Mouse (Mus musculus): ENCODE measurements around the gene Tppp3. TPM values are rescaled to one million over a fixed set of nuclear protein-coding genes. Genes with fewer than 3 reads are reported as not detected.

Tppp3 gene
- polyA plus RNA-seq, 1 experiment from 2014 or later = 18.3 TPM

GRCm38 (mm10) chr8:105448188-105448587 lies 23.1 kb downstream of the Tppp3 start:
- no peak for ATAC-seq (ENCODE audit: low FRiP score, low TSS enrichment)
- Histone ChIP-seq H3K4me3 (ENCODE audit: low read length) (no peak overlapping the region), H3K9me3 (ENCODE audit: control insufficient read depth, low read length) (no peaks in the 10 kb centered on the region), H3K9ac (ENCODE audit: low read depth, low read length) (no peak overlapping the region), H3K27me3 (ENCODE audit: control insufficient read depth, insufficient read depth, low read length) (no peaks in the 10 kb centered on the region), H3K36me3 (ENCODE audit: control insufficient read depth, insufficient read depth, low read length) (no peaks in the 10 kb centered on the region), H3K4me2 (replicated peaks; ENCODE audit: low read depth, low read length) (no peak overlapping the region), H3K27ac (ENCODE audit: low read depth, low read length) (no peak overlapping the region), H3K4me1 (ENCODE audit: control insufficient read depth, insufficient read depth, low read length) (no peaks in the 10 kb centered on the region)
- 90% methylated on average over 3 of the region's 3 CpGs for WGBS

- Histone ChIP-seq H3K4me2 (replicated peaks; ENCODE audit: low read depth, low read length) (no peak overlapping the region), H3K9me3 (ENCODE audit: control insufficient read depth, low read length) (no peaks in the 10 kb centered on the region), H3K27me3 (ENCODE audit: control insufficient read depth, insufficient read depth, low read length) (no peaks in the 10 kb centered on the region), H3K4me3 (ENCODE audit: low read length) (no peak overlapping the region), H3K4me1 (ENCODE audit: control insufficient read depth, insufficient read depth, low read length) (no peaks in the 10 kb centered on the region), H3K27ac (ENCODE audit: low read depth, low read length) (no peak overlapping the region), H3K9ac (ENCODE audit: low read depth, low read length) (no peak overlapping the region), H3K36me3 (ENCODE audit: control insufficient read depth, insufficient read depth, low read length) (no peaks in the 10 kb centered on the region)
- 24% methylated on average over 4 of the region's 4 CpGs for WGBS
- 0 out of 2 replicates have a peak, but pooled peaks have one; percentile 28 for ATAC-seq (ENCODE audit: low FRiP score, low TSS enrichment)
Observed at GRCm38 (mm10) chr8:105446127-105446552, 25.2 kb downstream of the Tppp3 start.

- Histone ChIP-seq H3K4me3 (ENCODE audit: low read length) (no peak overlapping the region), H3K36me3 (ENCODE audit: control insufficient read depth, insufficient read depth, low read length) (no peaks in the 10 kb centered on the region), H3K4me2 (replicated peaks; ENCODE audit: low read depth, low read length) (no peak overlapping the region), H3K27ac (ENCODE audit: low read depth, low read length) (0 out of 2 replicates have a peak overlapping the region, but pooled peaks have one; percentile 6), H3K27me3 (ENCODE audit: control insufficient read depth, insufficient read depth, low read length) (no peaks in the 10 kb centered on the region), H3K9ac (ENCODE audit: low read depth, low read length) (no peak overlapping the region), H3K9me3 (ENCODE audit: control insufficient read depth, low read length) (no peaks in the 10 kb centered on the region), H3K4me1 (ENCODE audit: control insufficient read depth, insufficient read depth, low read length) (no peaks in the 10 kb centered on the region)
- ATAC-seq (ENCODE audit: low FRiP score, low TSS enrichment) = peak; percentile 73; the same call in 1 of the 2 replicates
- 43% methylated on average over 11 of the region's 11 CpGs for WGBS
Observed at GRCm38 (mm10) chr8:105445296-105446126, 25.8 kb downstream of the Tppp3 start.

GRCm38 (mm10) chr8:105442661-105443060 lies 28.7 kb downstream of the Tppp3 start:
- ATAC-seq (ENCODE audit: low FRiP score, low TSS enrichment) = no peak
- Histone ChIP-seq H3K4me2 (replicated peaks; ENCODE audit: low read depth, low read length) (no peak overlapping the region), H3K4me3 (ENCODE audit: low read length) (no peak overlapping the region), H3K4me1 (ENCODE audit: control insufficient read depth, insufficient read depth, low read length) (no peaks in the 10 kb centered on the region), H3K36me3 (ENCODE audit: control insufficient read depth, insufficient read depth, low read length) (no peaks in the 10 kb centered on the region), H3K9me3 (ENCODE audit: control insufficient read depth, low read length) (no peaks in the 10 kb centered on the region), H3K9ac (ENCODE audit: low read depth, low read length) (no peak overlapping the region), H3K27me3 (ENCODE audit: control insufficient read depth, insufficient read depth, low read length) (no peaks in the 10 kb centered on the region), H3K27ac (ENCODE audit: low read depth, low read length) (no peak overlapping the region)
- WGBS = 85% methylated on average over 5 of the region's 5 CpGs

GRCm38 (mm10) chr8:105441433-105441832 lies 29.9 kb downstream of the Tppp3 start:
- Histone ChIP-seq H3K9me3 (ENCODE audit: control insufficient read depth, low read length) (no peaks in the 10 kb centered on the region), H3K4me1 (ENCODE audit: control insufficient read depth, insufficient read depth, low read length) (no peaks in the 10 kb centered on the region), H3K36me3 (ENCODE audit: control insufficient read depth, insufficient read depth, low read length) (no peaks in the 10 kb centered on the region), H3K9ac (ENCODE audit: low read depth, low read length) (no peak overlapping the region), H3K27me3 (ENCODE audit: control insufficient read depth, insufficient read depth, low read length) (no peaks in the 10 kb centered on the region), H3K27ac (ENCODE audit: low read depth, low read length) (no peak overlapping the region), H3K4me2 (replicated peaks; ENCODE audit: low read depth, low read length) (no peak overlapping the region), H3K4me3 (ENCODE audit: low read length) (no peak overlapping the region)
- no peak for ATAC-seq (ENCODE audit: low FRiP score, low TSS enrichment)
- 14% methylated on average over 6 of the region's 6 CpGs for WGBS

GRCm38 (mm10) chr8:105438865-105439264 lies 32.5 kb downstream of the Tppp3 start:
- no peak overlapping the region for H3K4me3 ChIP-seq (ENCODE audit: low read length)
- WGBS = 48% methylated on average over 5 of the region's 5 CpGs
- H3K4me2 ChIP-seq (replicated peaks; ENCODE audit: low read depth, low read length) = no peak overlapping the region
- no peak overlapping the region for H3K27ac ChIP-seq (ENCODE audit: low read depth, low read length)
- no peak overlapping the region for H3K9ac ChIP-seq (ENCODE audit: low read depth, low read length)
- H3K36me3 ChIP-seq (ENCODE audit: control insufficient read depth, insufficient read depth, low read length) = no peaks in the 10 kb centered on the region
- no peaks in the 10 kb centered on the region for H3K4me1 ChIP-seq (ENCODE audit: control insufficient read depth, insufficient read depth, low read length)
- no peak for ATAC-seq (ENCODE audit: low FRiP score, low TSS enrichment)
- no peaks in the 10 kb centered on the region for H3K9me3 ChIP-seq (ENCODE audit: control insufficient read depth, low read length)
- H3K27me3 ChIP-seq (ENCODE audit: control insufficient read depth, insufficient read depth, low read length) = no peaks in the 10 kb centered on the region

- Histone ChIP-seq H3K4me3 (ENCODE audit: low read length) (no peak overlapping the region), H3K27ac (ENCODE audit: low read depth, low read length) (no peak overlapping the region), H3K27me3 (ENCODE audit: control insufficient read depth, insufficient read depth, low read length) (no peaks in the 10 kb centered on the region), H3K4me2 (replicated peaks; ENCODE audit: low read depth, low read length) (no peak overlapping the region), H3K36me3 (ENCODE audit: control insufficient read depth, insufficient read depth, low read length) (no peaks in the 10 kb centered on the region), H3K9ac (ENCODE audit: low read depth, low read length) (no peak overlapping the region), H3K9me3 (ENCODE audit: control insufficient read depth, low read length) (no peaks in the 10 kb centered on the region), H3K4me1 (ENCODE audit: control insufficient read depth, insufficient read depth, low read length) (no peaks in the 10 kb centered on the region)
- ATAC-seq (ENCODE audit: low FRiP score, low TSS enrichment) = no peak
- WGBS = 81% methylated on average over 5 of the region's 5 CpGs
Observed at GRCm38 (mm10) chr8:105437078-105437748, 34.1 kb downstream of the Tppp3 start.

GRCm38 (mm10) chr8:105436218-105436617 lies 35.1 kb downstream of the Tppp3 start:
- no peaks in the 10 kb centered on the region for H3K27me3 ChIP-seq (ENCODE audit: control insufficient read depth, insufficient read depth, low read length)
- ATAC-seq (ENCODE audit: low FRiP score, low TSS enrichment) = no peak

GRCm38 (mm10) chr8:105434136-105434535 lies 37.2 kb downstream of the Tppp3 start:
- Histone ChIP-seq H3K27me3 (ENCODE audit: control insufficient read depth, insufficient read depth, low read length) (no peaks in the 10 kb centered on the region), H3K4me3 (ENCODE audit: low read length) (no peak overlapping the region), H3K36me3 (ENCODE audit: control insufficient read depth, insufficient read depth, low read length) (no peaks in the 10 kb centered on the region), H3K9ac (ENCODE audit: low read depth, low read length) (no peak overlapping the region), H3K4me2 (replicated peaks; ENCODE audit: low read depth, low read length) (no peak overlapping the region), H3K27ac (ENCODE audit: low read depth, low read length) (no peak overlapping the region), H3K4me1 (ENCODE audit: control insufficient read depth, insufficient read depth, low read length) (no peaks in the 10 kb centered on the region), H3K9me3 (ENCODE audit: control insufficient read depth, low read length) (no peaks in the 10 kb centered on the region)
- no peak for ATAC-seq (ENCODE audit: low FRiP score, low TSS enrichment)
- 44% methylated on average over 5 of the region's 5 CpGs for WGBS

More at GRCm38 (mm10) chr8:105436218-105436617, 35.1 kb downstream of the Tppp3 start:
- Histone ChIP-seq H3K4me1 (ENCODE audit: control insufficient read depth, insufficient read depth, low read length) (no peaks in the 10 kb centered on the region), H3K4me3 (ENCODE audit: low read length) (no peak overlapping the region), H3K36me3 (ENCODE audit: control insufficient read depth, insufficient read depth, low read length) (no peaks in the 10 kb centered on the region), H3K9me3 (ENCODE audit: control insufficient read depth, low read length) (no peaks in the 10 kb centered on the region), H3K27ac (ENCODE audit: low read depth, low read length) (no peak overlapping the region), H3K9ac (ENCODE audit: low read depth, low read length) (no peak overlapping the region), H3K4me2 (replicated peaks; ENCODE audit: low read depth, low read length) (no peak overlapping the region)
- WGBS = 75% methylated on average over 5 of the region's 5 CpGs

Measured in kidney, embryonic 14.5 days (tissue).